In the genomic region with DNA sequence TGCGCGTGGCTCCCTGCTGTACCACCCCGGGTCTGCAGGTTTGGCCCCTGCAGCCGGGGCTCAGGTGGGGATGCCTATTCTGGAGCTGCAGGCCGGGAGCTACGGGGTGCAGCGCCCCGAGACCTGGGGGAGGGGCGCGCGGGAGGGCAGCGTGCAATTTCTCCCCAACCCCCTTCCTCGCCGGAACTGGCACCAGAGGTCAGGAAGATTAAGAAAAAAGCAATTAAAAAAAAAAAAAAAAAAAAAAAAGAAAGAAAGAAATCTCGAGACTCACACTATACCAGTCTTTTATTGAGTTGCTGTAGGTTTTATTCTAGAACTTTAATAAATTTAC, we compare ENCODE assay signal across 8 mouse cellular contexts. TPM values are rescaled to one million over a fixed set of nuclear protein-coding genes. Genes with fewer than 3 reads are reported as not detected.
DNase-seq lines count a peak whose midpoint lies in the region; ATAC-seq and TF ChIP-seq lines count a peak whose summit lies in the region.

No protein-coding gene starts in this region.

- peaks cover 5% of the 10 kb centered on the region for H3K4me1 ChIP-seq in lung, embryonic 15.5 days
- H3K4me1 ChIP-seq in embryonic facial prominence, embryonic 15.5 days = peaks cover 12% of the 10 kb centered on the region; the same call in 1 of the 2 replicates
- no peaks in the 10 kb centered on the region for H3K4me1 ChIP-seq in intestine, postnatal 0 days (replicated peaks; ENCODE audit: control insufficient read depth, insufficient read depth, low read length)
- no peaks in the 10 kb centered on the region for H3K4me1 ChIP-seq in neural tube, embryonic 14.5 days (ENCODE audit: control insufficient read depth, insufficient read depth, low read length)

- peak overlapping the region; percentile 91 for H3K9ac ChIP-seq in lung, embryonic 15.5 days
- H3K9ac ChIP-seq in embryonic facial prominence, embryonic 15.5 days = peak overlapping the region; percentile 89
- peak overlapping the region; percentile 67 for H3K9ac ChIP-seq in intestine, postnatal 0 days (ENCODE audit: low read depth, low read length)
- H3K9ac ChIP-seq in neural tube, embryonic 14.5 days (replicated peaks; ENCODE audit: low read depth, low read length) = peak overlapping the region; percentile 58

- no peak for ATAC-seq in lung, embryonic 15.5 days (ENCODE audit: borderline replicate concordance, extremely low read depth, low FRiP score, low TSS enrichment)
- ATAC-seq in embryonic facial prominence, embryonic 15.5 days (ENCODE audit: insufficient number of reproducible peaks, low FRiP score, low TSS enrichment, low read depth) = no peak
- no peak for ATAC-seq in intestine, postnatal 0 days
- ATAC-seq in neural tube, embryonic 14.5 days (ENCODE audit: low read depth) = no peak; the same call in 1 of the 2 replicates

- WGBS in lung, embryonic 15.5 days = 0% methylated on average over 15 of the region's 15 CpGs
- WGBS in embryonic facial prominence, embryonic 15.5 days = under 1% methylated on average over 15 of the region's 15 CpGs
- WGBS in intestine, postnatal 0 days = 0% methylated on average over 15 of the region's 15 CpGs
- under 1% methylated on average over 15 of the region's 15 CpGs for WGBS in neural tube, embryonic 14.5 days

- no peak for TF ChIP-seq CTCF in intestine, postnatal 0 days (IDR thresholded peaks at IDR 0.05; ENCODE audit: low read depth)

- intact Hi-C loops in left cerebral cortex, postnatal 4 days (cut with DNase I) = loop anchor here (10.0 kb wide), 1 partner anchor 59 kb away; no protein-coding TSS in a partner anchor

- H3K36me3 ChIP-seq in lung, embryonic 15.5 days = no peaks in the 10 kb centered on the region
- H3K36me3 ChIP-seq in embryonic facial prominence, embryonic 15.5 days = no peaks in the 10 kb centered on the region
- H3K36me3 ChIP-seq in intestine, postnatal 0 days (ENCODE audit: control insufficient read depth, insufficient read depth) = no peaks in the 10 kb centered on the region
- no peaks in the 10 kb centered on the region for H3K36me3 ChIP-seq in neural tube, embryonic 14.5 days (ENCODE audit: control insufficient read depth, insufficient read depth, low read length)

- peak overlapping the region; percentile 95 for H3K4me3 ChIP-seq in lung, embryonic 15.5 days
- H3K4me3 ChIP-seq in embryonic facial prominence, embryonic 15.5 days (replicated peaks) = peak overlapping the region; percentile 89
- peak overlapping the region; percentile 64 for H3K4me3 ChIP-seq in intestine, postnatal 0 days (ENCODE audit: low read depth, low read length)
- peak overlapping the region; percentile 52 for H3K4me3 ChIP-seq in neural tube, embryonic 14.5 days (ENCODE audit: low read depth, low read length)

- no peaks in the 10 kb centered on the region for H3K27me3 ChIP-seq in lung, embryonic 15.5 days
- no peaks in the 10 kb centered on the region for H3K27me3 ChIP-seq in embryonic facial prominence, embryonic 15.5 days
- 0 out of 2 replicates have a peak, but pooled peaks cover 3% of the 10 kb centered on the region for H3K27me3 ChIP-seq in intestine, postnatal 0 days (replicated peaks; ENCODE audit: control insufficient read depth, insufficient read depth, low read length)
- H3K27me3 ChIP-seq in neural tube, embryonic 14.5 days (ENCODE audit: control insufficient read depth, insufficient read depth, low read length) = peaks cover 7% of the 10 kb centered on the region; the same call in 1 of the 2 replicates

- H3K9me3 ChIP-seq in lung, embryonic 15.5 days = no peaks in the 10 kb centered on the region
- no peaks in the 10 kb centered on the region for H3K9me3 ChIP-seq in embryonic facial prominence, embryonic 15.5 days (replicated peaks)
- no peaks in the 10 kb centered on the region for H3K9me3 ChIP-seq in intestine, postnatal 0 days (ENCODE audit: control insufficient read depth)
- H3K9me3 ChIP-seq in neural tube, embryonic 14.5 days (ENCODE audit: control insufficient read depth, low read length) = no peaks in the 10 kb centered on the region

- no peak for DNase-seq in lung, postnatal 36 days
- DNase-seq in left cerebral cortex, postnatal 4 days = no peak
- DNase-seq in adrenal gland, postnatal 4 days (ENCODE audit: low spot score in 2 of 2) = no peak
- no peak for DNase-seq in urinary bladder, adult 2 months (ENCODE audit: low spot score)

- H3K4me2 ChIP-seq in lung, embryonic 15.5 days = peak overlapping the region; percentile 92
- H3K4me2 ChIP-seq in embryonic facial prominence, embryonic 15.5 days (replicated peaks) = peak overlapping the region; percentile 93
- peak overlapping the region; percentile 100 for H3K4me2 ChIP-seq in intestine, postnatal 0 days (replicated peaks; ENCODE audit: low read depth)
- H3K4me2 ChIP-seq in neural tube, embryonic 14.5 days (ENCODE audit: low read depth, low read length) = peak overlapping the region; percentile 100

- H3K27ac ChIP-seq in lung, embryonic 15.5 days = peak overlapping the region; percentile 85
- 0 out of 2 replicates have a peak overlapping the region, but pooled peaks have one; percentile 75 for H3K27ac ChIP-seq in embryonic facial prominence, embryonic 15.5 days (replicated peaks)
- no peak overlapping the region for H3K27ac ChIP-seq in intestine, postnatal 0 days (ENCODE audit: low read depth, low read length)
- H3K27ac ChIP-seq in neural tube, embryonic 14.5 days (ENCODE audit: low read depth, low read length) = no peak overlapping the region

RNA-seq across cellular contexts. Expression of gene Cdca7l, which starts 40.0 kb away (rescaled TPM):
- polyA plus RNA-seq in lung, embryonic 15.5 days (2015; fragmentation: Nextera tagmentation; extraction: Ambion mirVana) = 59.9 and 65.0 TPM in 2 replicates
- polyA plus RNA-seq in embryonic facial prominence, embryonic 15.5 days (2015; fragmentation: Nextera tagmentation; extraction: Ambion mirVana) = 30.6 and 32.5 TPM in 2 replicates
- polyA plus RNA-seq in intestine, postnatal 0 days (2015; fragmentation: Nextera tagmentation; extraction: Ambion mirVana) = 8.1 and 8.2 TPM in 2 replicates
- 2.4 and 3.9 TPM in 2 replicates for polyA plus RNA-seq in neural tube, embryonic 14.5 days (2014; fragmentation: Nextera tagmentation; extraction: Ambion mirVana)
- 1 to 10 TPM; 2.6 to 3.7 TPM for total RNA-seq in left cerebral cortex, postnatal 4 days (2021)
- total RNA-seq in adrenal gland, postnatal 4 days (2021) = 10 to 100 TPM; 20.2 to 21.8 TPM
- polyA plus RNA-seq in urinary bladder, adult 2 months (2012; rRNA removed) = 8.7 and 9.9 TPM in 2 replicates

Comparison
In these comparisons a context has a peak if more than half of its experiments do, and no peak if none do; other contexts are left out.
1. H3K27ac ChIP-seq: peak in lung, embryonic 15.5 days (single experiment) and embryonic facial prominence, embryonic 15.5 days (single experiment); none in intestine, postnatal 0 days (single experiment) and neural tube, embryonic 14.5 days (single experiment).
2. Peak in every context shown above with its lines, with median percentiles within 50 percentile points of each other: H3K4me2 ChIP-seq, H3K4me3 ChIP-seq and H3K9ac ChIP-seq.